Mouse (Mus musculus) hindbrain, embryonic 10.5 days (tissue): Measurements from ENCODE around the gene Smg6. TPM values are rescaled to one million over a fixed set of nuclear protein-coding genes. Genes with fewer than 3 reads are reported as not detected.
"Not testable (repeated sequence)": the region's sequence is repeated elsewhere in the genome, so short reads cannot be mapped to it uniquely, and the experiment has no call there.

Source experiments
- DNase-seq: peaks from one replicate; pipeline ENCODE4 v3.0.0-alpha.2; 2017; ENCODE audit warnings: low spot score
- H3K27ac ChIP-seq: fragments of 300-500 bp; sonication (generic); 2 replicates; pipeline ENCODE4 v1.5.1; 2016; ENCODE audit warnings: mild to moderate bottlenecking, moderate library complexity
- H3K27me3 ChIP-seq: fragments of 300-500 bp; sonication (generic); 2 replicates; pipeline ENCODE4 v1.6.1; 2016; ENCODE audit warnings: mild to moderate bottlenecking; ENCODE audit not compliant: poor library complexity, insufficient read depth, severe bottlenecking
- H3K36me3 ChIP-seq: fragments of 300-500 bp; sonication (generic); 2 replicates; pipeline ENCODE4 v1.6.1; 2016; ENCODE audit warnings: mild to moderate bottlenecking, moderate library complexity
- H3K4me1 ChIP-seq: fragments of 300-500 bp; sonication (generic); replicated peaks from 2 replicates; pipeline ENCODE4 v1.6.1; 2016; ENCODE audit warnings: mild to moderate bottlenecking
- H3K4me3 ChIP-seq: fragments of 300-500 bp; sonication (generic); 2 replicates; pipeline ENCODE4 v1.5.1; 2016; ENCODE audit warnings: mild to moderate bottlenecking, moderate library complexity
- H3K9me3 ChIP-seq: fragments of 300-500 bp; sonication (generic); 2 replicates; pipeline ENCODE4 v1.6.1; 2016; ENCODE audit warnings: mild to moderate bottlenecking, moderate library complexity
- WGBS: fragments of 180-500 bp; shearing (Covaris S2); methylation state at CpG from one replicate; pipeline ENCODE4 v1.1.7; 2016; 5-methylcytosine and 5-hydroxymethylcytosine counted together
- polyA plus RNA-seq: library from polyadenylated mRNA; unstranded; fragments of >200 nt; fragmentation: Nextera tagmentation; extraction: Ambion mirVana; gene quantifications from 2 replicates; pipeline ENCODE4 v1.2.1, GENCODE M21; 2016

Gene Smg6
- polyA plus RNA-seq, 1 experiment from 2014 or later, result 19.2 TPM

GRCm38 (mm10) chr11:74988162-74988561 is 62.5 kb downstream of the Smg6 start:
- Histone ChIP-seq H3K27me3 (no peaks in the 10 kb centered on the region), H3K9me3 (no peaks in the 10 kb centered on the region), H3K36me3 (peaks cover 43% of the 10 kb centered on the region), H3K27ac (no peak overlapping the region), H3K4me1 (0 out of 2 replicates have a peak, but pooled peaks cover 2% of the 10 kb centered on the region), H3K4me3 (no peak overlapping the region)
- 57% methylated on average over 5 of the region's 5 CpGs for WGBS
- DNase-seq, result no peak

DNA sequence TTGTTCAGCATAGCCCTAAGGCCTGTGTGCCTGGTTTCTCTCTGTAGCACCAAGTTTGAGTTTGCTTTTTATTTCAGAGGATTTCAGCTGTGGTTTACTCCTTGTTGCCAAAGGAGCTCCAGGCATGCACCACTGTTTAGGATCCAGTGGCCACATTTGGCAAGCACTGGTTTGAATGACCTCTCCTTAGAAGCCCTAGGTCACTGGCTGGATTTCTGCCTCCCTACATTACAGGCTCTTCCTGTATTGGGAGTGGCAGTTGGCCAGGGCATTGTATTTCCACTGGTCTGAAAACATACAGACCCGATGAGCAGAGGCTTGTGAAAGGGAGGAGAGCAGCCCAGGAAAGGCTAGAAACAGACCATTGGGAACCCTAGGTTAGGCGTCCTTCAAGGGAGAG is 63.4 kb downstream of the Smg6 start:
- Histone ChIP-seq H3K9me3 (no peaks in the 10 kb centered on the region), H3K36me3 (peaks cover 37% of the 10 kb centered on the region), H3K4me3 (no peak overlapping the region), H3K27ac (no peak overlapping the region), H3K27me3 (no peaks in the 10 kb centered on the region), H3K4me1 (0 out of 2 replicates have a peak, but pooled peaks cover 2% of the 10 kb centered on the region)
- 75% methylated on average over 2 of the region's 2 CpGs for WGBS
- DNase-seq, result no peak

GRCm38 (mm10) chr11:74990501-74990900 is 64.9 kb downstream of the Smg6 start:
- H3K36me3 ChIP-seq, result peaks cover 48% of the 10 kb centered on the region
- H3K27me3 ChIP-seq, result no peaks in the 10 kb centered on the region
- no peaks in the 10 kb centered on the region for H3K9me3 ChIP-seq
- H3K27ac ChIP-seq, result no peak overlapping the region
- 0 out of 2 replicates have a peak, but pooled peaks cover 2% of the 10 kb centered on the region for H3K4me1 ChIP-seq
- DNase-seq, result no peak
- 84% methylated on average over 5 of the region's 5 CpGs for WGBS
- no peak overlapping the region for H3K4me3 ChIP-seq

DNA sequence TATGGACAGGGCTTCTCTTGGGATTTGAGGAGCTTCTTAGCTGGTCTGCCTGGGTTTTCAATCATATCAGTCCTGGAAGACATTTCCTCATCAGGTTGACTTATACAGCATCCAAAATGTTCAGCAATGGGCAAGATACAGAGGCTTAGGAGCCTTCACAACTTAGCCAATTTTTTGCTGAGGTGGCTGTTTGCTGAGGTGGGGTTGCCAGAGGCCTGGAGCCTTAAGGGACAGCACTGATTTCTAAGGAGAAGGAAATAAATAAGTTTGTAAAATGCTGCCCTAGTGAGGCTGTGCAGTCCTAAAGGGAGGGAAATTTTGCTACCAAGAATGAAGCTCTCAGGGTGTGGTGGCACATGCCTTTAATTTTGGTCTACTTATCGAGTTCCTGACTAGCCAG is 65.7 kb downstream of the Smg6 start:
- H3K36me3 ChIP-seq, result peaks cover 53% of the 10 kb centered on the region
- H3K27ac ChIP-seq, result no peak overlapping the region
- 96% methylated on average over 1 of the region's 1 CpGs for WGBS
- H3K4me3 ChIP-seq, result no peak overlapping the region
- no peaks in the 10 kb centered on the region for H3K27me3 ChIP-seq
- DNase-seq, result no peak
- 0 out of 2 replicates have a peak, but pooled peaks cover 2% of the 10 kb centered on the region for H3K4me1 ChIP-seq
- H3K9me3 ChIP-seq, result no peaks in the 10 kb centered on the region

DNA sequence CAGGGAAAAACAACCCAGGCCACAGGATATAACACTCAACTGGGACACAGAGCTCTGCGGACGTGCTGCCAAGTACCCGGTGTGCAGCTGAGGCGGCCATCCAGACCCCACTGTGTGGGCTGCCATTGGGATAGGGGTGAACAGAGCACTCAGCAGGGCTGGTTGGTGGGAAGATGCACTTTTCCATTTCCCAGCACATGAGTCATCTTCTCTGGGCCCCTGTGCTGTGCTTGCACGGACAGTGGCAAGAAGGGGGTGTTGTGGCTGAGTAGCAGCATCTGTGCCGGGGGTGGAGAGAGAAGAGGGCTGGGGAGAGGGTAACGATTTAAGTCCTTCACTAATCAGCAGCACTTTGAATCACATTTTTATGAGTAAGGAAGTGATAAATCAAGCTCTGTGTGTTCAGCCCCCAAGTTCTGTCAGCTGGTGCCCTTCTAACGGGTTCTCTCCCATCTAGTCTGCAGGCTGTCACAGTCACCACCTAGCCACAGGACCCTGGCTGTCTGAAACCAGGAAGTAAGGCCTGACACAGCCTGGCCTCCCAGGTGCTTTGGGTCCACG is 66.9 kb downstream of the Smg6 start:
- H3K27me3 ChIP-seq, result no peaks in the 10 kb centered on the region
- H3K9me3 ChIP-seq, result no peaks in the 10 kb centered on the region
- H3K27ac ChIP-seq, result no peak overlapping the region
- 92% methylated on average over 9 of the region's 9 CpGs for WGBS
- H3K4me3 ChIP-seq, result no peak overlapping the region
- H3K4me1 ChIP-seq, result 0 out of 2 replicates have a peak, but pooled peaks cover 2% of the 10 kb centered on the region
- H3K36me3 ChIP-seq, result peaks cover 62% of the 10 kb centered on the region
- no peak for DNase-seq

DNA sequence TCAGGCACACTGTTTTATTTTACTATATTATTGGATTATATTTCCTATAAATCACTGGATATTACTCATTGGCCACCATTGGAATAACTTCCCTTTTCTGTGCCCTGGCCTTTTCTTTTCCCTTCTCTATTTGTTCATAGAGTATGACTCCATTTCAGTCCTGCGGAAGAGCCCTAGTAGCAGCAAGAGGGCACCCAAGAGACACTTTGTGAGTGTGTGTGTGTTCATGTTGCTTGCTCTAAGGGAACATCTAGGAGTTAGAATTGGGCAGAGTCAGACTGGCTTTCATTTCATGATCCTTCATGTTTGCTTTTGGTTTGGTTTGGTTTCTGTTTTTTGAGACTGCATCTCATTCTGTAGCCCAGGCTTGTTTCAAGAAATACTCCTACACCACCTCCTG is 68.5 kb downstream of the Smg6 start:
- H3K27me3 ChIP-seq, result no peaks in the 10 kb centered on the region
- no peaks in the 10 kb centered on the region for H3K4me1 ChIP-seq
- no peaks in the 10 kb centered on the region for H3K9me3 ChIP-seq
- WGBS, result 90% methylated on average over 1 of the region's 1 CpGs
- no peak overlapping the region for H3K27ac ChIP-seq
- peaks cover 76% of the 10 kb centered on the region for H3K36me3 ChIP-seq
- no peak overlapping the region for H3K4me3 ChIP-seq
- DNase-seq, result no peak

- no peaks in the 10 kb centered on the region for H3K9me3 ChIP-seq
- DNase-seq, result no peak
- H3K4me1 ChIP-seq, result no peaks in the 10 kb centered on the region
- no peak overlapping the region for H3K4me3 ChIP-seq
- H3K27ac ChIP-seq, result no peak overlapping the region
- H3K27me3 ChIP-seq, result no peaks in the 10 kb centered on the region
- H3K36me3 ChIP-seq, result peaks cover 74% of the 10 kb centered on the region
These were observed 69.2 kb downstream of the Smg6 start for GRCm38 (mm10) chr11:74994856-74995255.

DNA sequence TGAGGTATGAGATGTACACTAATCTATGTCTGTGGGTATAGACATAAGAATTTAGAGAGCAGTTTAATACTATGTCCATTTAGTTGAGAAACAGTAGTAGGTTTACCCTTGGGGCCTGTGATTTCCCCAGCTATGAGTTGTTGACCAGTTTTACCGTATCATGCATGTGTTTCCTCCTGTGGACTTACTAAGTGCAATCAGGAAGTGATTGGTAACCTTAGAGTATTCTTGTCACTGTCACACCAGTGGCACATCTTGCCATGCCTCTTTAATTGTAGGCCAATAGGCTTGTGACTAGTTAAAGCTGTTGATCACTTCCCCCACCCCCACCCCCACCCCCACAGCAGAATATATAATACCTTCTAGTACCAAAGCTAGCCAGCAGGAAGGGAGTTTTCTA is 70.9 kb downstream of the Smg6 start:
- Histone ChIP-seq H3K4me3 (no peak overlapping the region), H3K36me3 (peaks cover 58% of the 10 kb centered on the region), H3K27ac (no peak overlapping the region), H3K9me3 (no peaks in the 10 kb centered on the region), H3K27me3 (no peaks in the 10 kb centered on the region), H3K4me1 (peaks cover 9% of the 10 kb centered on the region)
- WGBS, result 96% methylated on average over 1 of the region's 1 CpGs
- no peak for DNase-seq

DNA sequence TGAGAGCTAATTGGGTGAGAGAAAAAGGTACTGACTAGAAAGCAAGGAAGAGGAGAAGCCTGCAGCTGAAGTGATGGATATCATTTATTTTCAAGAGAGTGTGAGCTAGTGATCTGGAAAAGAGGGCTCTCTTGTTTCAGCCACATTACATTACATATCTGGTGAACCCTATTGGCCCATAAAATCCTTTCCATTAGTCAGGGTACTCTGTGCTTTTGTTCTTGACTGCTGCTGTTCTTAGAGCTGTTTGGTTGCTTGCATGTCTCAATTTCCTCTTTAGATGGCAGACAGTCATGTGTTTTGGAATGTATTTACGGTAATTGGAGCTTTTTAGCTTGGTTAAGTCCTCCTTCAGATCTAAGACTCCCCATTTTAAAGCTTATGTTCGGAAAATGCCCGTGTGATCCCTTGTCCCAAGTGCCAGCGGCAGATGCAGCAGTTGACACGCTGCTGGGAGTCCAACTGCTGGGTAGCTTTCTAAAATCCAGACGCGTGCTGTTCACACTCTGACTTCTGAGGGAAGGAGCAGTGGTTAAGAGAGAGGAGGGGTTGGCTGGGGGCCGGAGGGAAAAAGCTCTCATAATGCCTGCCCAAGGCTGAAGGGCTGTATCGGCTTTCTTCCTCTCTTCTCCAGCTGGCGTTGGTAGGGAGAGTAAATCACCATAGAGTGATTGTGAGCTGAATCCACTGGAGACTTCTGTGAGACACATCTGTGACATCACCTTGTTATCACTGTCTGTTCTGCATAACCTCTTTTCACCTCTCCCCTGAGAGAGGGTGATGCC is 75.4 kb downstream of the Smg6 start:
- H3K27ac ChIP-seq, result no peak overlapping the region

GRCm38 (mm10) chr11:75008270-75008669 is 82.6 kb downstream of the Smg6 start:
- Histone ChIP-seq H3K4me1 (peaks cover 5% of the 10 kb centered on the region), H3K27me3 (no peaks in the 10 kb centered on the region), H3K9me3 (no peaks in the 10 kb centered on the region), H3K4me3 (no peak overlapping the region), H3K36me3 (0 out of 2 replicates have a peak, but pooled peaks cover 9% of the 10 kb centered on the region), H3K27ac (no peak overlapping the region)
- no peak for DNase-seq
- WGBS, result 79% methylated on average over 2 of the region's 2 CpGs

More for the DNA sequence above, 75.4 kb downstream of the Smg6 start:
- H3K9me3 ChIP-seq, result no peaks in the 10 kb centered on the region
- peaks cover 10% of the 10 kb centered on the region for H3K4me1 ChIP-seq
- no peak overlapping the region for H3K4me3 ChIP-seq
- DNase-seq, result peak; percentile 5
- H3K27me3 ChIP-seq, result no peaks in the 10 kb centered on the region
- peaks cover 30% of the 10 kb centered on the region for H3K36me3 ChIP-seq
- 76% methylated on average over 10 of the region's 10 CpGs for WGBS

DNA sequence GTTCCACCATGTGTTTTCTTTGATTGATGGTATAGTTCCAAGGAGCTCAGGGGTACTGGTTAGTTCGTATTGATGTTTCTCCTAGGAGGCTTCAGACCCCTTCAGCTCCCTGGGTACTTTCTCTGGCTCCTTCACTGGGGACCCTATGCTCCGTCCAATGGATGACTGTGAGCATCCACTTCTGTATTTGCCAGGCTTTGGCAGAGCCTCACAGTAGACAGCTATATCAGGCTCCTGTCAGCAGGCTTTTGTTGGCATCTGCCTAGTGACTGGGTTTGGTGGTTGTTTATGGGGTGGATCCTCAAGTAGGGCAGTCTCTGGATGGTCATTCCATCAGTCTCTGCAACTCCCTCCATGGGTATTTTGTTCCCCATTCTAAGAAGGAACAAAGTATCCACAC is 83.9 kb downstream of the Smg6 start:
- H3K27me3 ChIP-seq, H3K36me3 ChIP-seq, H3K27ac ChIP-seq, H3K4me3 ChIP-seq, DNase-seq, H3K9me3 ChIP-seq: not testable (repeated sequence)
- H3K4me1 ChIP-seq, result peaks cover 15% of the 10 kb centered on the region
- WGBS, result 91% methylated on average over 2 of the region's 2 CpGs

GRCm38 (mm10) chr11:75012997-75013694 is 87.5 kb downstream of the Smg6 start:
- H3K9me3 ChIP-seq, result no peaks in the 10 kb centered on the region
- H3K4me3 ChIP-seq, result no peak overlapping the region
- no peak for DNase-seq
- 0 out of 2 replicates have a peak, but pooled peaks cover 5% of the 10 kb centered on the region for H3K36me3 ChIP-seq
- H3K27me3 ChIP-seq, result no peaks in the 10 kb centered on the region
- H3K27ac ChIP-seq, result 0 out of 2 replicates have a peak overlapping the region, but pooled peaks have one; percentile 24
- H3K4me1 ChIP-seq, result peaks cover 30% of the 10 kb centered on the region
- 59% methylated on average over 12 of the region's 12 CpGs for WGBS
